Mouse (Mus musculus) G1E-ER4 (cell line): Measurements from ENCODE around the gene Adh1. TPM values are rescaled to one million over a fixed set of nuclear protein-coding genes. Genes with fewer than 3 reads are reported as not detected.

Experiments used
- GATA1 ChIP-seq: IDR thresholded peaks from one replicate; pipeline ENCODE4 v1.8.0; 2012; ENCODE audit warnings: low read length, inconsistent platforms
- polyA plus RNA-seq: library from polyadenylated mRNA; stranded (reverse); fragments of >175 nt; gene quantifications from 2 replicates; pipeline ENCODE4 v1.2.3, GENCODE M21; 2012

The Adh1 gene
- not detected in 2 replicates for polyA plus RNA-seq

- TF ChIP-seq GATA1, result no peak
Measured at GRCm38 (mm10) chr3:138260721-138261669, at the start of gene Adh1. Gene Adh1, plus strand, starts transcription at chr3:138260991.

GRCm38 (mm10) chr3:138212431-138212951, 48.3 kb upstream of the Adh1 start:
- TF ChIP-seq GATA1, result no peak

DNA sequence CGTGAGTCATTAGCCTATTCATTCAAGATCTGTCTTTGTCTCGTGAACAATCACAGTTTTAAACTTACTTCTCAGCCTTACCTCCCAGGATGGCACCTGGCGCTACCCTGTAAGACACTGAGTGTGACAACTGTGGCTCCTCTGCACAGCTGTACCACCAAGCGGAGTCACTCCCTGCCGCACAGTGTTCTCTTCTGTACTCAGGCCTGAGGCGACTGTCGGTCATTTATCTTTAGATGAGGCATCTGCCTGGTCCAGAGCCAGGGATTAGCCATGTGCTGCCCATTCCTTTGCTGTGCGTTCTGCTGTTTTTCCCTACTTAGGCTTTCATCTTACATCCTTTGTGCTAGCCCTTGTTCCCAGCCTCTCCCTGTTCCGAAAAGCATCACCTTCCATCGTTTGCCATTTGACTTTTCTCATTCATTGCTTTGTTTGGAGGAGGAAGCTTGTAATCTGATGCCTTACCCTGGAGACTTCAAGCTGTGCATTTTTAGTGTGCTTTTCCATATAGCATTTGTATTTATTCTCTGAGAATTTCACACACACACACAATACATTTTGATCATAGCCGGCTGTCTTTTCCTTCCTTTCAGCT, 45.3 kb upstream of the Adh1 start:
- no peak for TF ChIP-seq GATA1

GRCm38 (mm10) chr3:138216091-138216490, 44.7 kb upstream of the Adh1 start:
- no peak for TF ChIP-seq GATA1

DNA sequence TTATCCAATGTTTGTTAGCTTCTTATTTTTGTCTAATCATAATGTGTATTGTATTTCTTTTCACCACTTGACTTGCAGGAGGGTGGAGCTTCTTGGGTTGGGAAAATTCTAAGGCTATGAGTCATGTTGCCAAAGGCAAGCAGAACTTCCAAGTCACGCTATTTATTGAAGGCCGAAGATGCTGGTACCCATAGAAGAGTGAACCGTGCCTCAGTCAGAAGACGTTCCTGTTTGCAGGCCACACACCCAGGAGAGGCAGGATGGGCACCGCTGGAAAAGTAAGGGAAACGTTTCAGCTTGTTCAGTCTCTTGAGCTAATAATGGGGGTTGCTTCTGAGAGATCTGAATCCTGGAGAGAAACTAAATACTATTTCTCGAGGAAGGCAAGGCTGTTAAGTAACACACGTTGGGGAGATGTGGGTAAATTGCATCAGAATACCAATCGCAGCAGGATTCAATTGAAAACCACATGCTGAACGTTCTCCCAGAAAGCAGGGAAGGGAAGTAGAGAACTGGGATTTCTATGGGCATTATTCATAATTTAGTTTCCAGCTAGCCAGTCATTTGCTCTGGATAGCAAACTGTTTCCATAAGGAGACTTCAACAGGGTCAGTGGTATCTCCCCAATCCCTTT, 43.0 kb upstream of the Adh1 start, which contains the start of gene Adh7:
Adh7 (plus strand) TSS at position 130 of the 634 bp plus-strand sequence.
- TF ChIP-seq GATA1, result no peak

DNA sequence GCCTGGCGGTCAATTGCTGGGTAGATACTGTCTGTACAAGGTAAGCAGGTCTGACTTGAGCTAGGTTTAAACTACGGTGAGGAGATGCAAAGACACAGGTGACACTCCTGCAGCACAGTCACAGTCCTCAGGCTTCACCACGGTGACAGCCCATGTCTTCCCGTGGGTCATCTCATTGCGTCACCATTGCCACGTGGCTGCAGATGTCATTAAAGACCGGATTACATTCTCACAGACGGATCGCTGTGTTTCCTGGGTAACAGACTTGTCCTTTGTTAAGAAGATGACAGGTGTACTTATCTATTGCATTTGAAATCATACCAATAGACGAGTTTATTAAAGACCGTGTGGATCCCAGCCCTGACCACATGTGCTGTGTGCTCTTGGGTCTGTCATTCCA, 39.7 kb upstream of the Adh1 start:
- no peak for TF ChIP-seq GATA1

DNA sequence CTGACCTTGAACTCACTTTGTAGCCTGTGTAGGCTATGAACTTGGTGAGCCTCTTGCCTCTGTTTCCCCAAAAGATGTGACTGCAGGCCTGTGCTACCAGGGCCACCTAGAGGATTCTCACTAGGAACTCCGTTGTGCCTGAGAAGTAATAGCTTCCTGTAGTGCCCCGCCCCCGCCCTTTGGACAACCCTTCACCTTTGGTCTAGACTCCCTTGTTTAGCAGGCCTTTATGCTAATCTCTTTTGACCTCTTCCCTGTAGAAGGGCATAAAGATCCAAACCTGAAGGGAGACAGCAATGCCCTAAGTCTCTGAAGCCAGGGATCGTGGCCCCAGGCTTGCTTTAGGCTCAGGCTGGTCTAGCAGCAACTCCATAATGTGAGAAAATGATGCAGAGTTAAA, 38.3 kb upstream of the Adh1 start:
- no peak for TF ChIP-seq GATA1

DNA sequence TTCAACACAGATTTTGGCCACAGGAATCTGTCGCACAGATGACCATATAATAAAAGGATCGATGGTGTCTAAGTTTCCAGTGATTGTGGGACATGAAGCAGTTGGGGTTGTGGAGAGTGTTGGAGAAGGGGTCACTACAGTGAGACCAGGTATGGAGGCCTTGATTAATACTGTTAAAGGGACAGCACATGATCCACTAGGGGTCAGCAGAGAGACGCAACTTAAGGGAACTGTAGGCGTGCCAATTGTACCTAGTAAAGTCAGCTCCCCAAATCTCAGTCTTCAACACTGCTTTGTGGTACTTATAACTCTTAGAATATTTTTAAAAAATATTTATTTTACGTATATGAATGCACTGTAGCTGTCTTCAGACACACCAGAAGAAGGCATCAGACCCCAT, 37.8 kb upstream of the Adh1 start:
- TF ChIP-seq GATA1, result no peak

- no peak for TF ChIP-seq GATA1
Measured at GRCm38 (mm10) chr3:138224363-138224954, 36.3 kb upstream of the Adh1 start.

DNA sequence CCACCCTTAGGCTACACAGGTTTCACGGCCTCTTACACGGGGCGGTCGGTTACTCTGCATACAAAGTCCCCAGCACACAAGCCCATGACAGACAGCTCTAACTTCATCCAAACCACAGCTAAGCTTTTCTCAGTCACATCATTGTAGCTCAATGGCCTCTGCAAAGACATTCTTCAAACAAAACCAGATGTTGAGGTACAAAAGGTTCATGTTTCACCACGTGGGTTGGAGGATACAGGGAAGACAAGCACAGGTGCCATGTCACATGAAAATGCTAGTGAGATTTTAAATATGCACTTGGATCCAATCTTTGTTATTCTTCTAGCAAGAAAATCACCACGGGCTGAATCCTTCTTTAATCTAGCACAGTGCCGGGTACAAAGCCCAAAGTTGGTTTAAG, 35.5 kb upstream of the Adh1 start:
- no peak for TF ChIP-seq GATA1

DNA sequence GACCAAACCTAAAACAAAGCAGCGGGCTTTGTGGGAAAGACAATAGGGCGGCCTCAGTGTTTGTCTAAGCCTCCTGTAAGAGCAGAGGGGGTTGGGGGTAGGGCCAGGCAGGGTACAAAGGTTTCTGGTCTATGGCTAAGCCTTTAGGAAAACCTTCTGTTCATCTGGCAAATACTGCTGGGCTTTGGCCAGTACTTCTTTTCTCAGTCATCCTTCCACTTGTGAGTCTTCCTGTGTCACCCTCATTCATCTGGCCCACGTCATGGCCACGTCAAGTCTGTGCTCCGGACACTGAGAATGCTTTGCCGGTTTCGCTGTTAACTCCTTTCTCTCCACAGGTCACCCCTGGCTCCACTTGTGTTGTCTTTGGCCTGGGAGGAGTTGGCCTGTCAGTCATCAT, 34.9 kb upstream of the Adh1 start:
- no peak for TF ChIP-seq GATA1

GRCm38 (mm10) chr3:138226476-138226875, 34.3 kb upstream of the Adh1 start:
- no peak for TF ChIP-seq GATA1

DNA sequence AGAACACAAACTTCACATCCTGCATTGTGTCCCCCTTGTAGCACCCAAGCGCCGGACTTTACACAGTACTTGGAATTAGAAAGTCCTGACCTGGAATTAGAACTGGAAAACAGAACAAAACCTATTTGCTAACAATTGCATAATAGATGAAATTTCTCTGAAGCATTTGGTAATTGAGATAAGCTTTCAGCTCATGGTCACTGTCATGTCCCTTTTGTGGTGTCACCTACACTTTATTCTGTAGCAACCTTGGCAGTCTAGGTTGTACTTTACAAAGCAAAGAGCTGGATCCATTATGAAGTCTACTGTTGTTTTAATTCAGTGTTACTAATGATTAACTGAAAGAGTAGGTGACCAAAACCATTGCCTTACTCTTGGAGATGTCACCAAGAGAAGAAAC, 33.7 kb upstream of the Adh1 start:
- TF ChIP-seq GATA1, result no peak

GRCm38 (mm10) chr3:138227782-138228181, 33.0 kb upstream of the Adh1 start:
- TF ChIP-seq GATA1, result no peak

GRCm38 (mm10) chr3:138229448-138229847, 31.3 kb upstream of the Adh1 start:
- no peak for TF ChIP-seq GATA1

GRCm38 (mm10) chr3:138230266-138230665, 30.5 kb upstream of the Adh1 start:
- no peak for TF ChIP-seq GATA1
